ENCODE assay signal across 8 mouse cellular contexts in genomic region chr11:69111051-69111810, GRCm38 (mm10). TPM values are rescaled to one million over a fixed set of nuclear protein-coding genes. Genes with fewer than 3 reads are reported as not detected.
DNase-seq lines count a peak whose midpoint lies in the region; ATAC-seq and TF ChIP-seq lines count a peak whose summit lies in the region.

No protein-coding gene starts in this region.

- DNase-seq in lung, adult 18-20 months: no peak
- DNase-seq in forebrain, embryonic 10.5 days (ENCODE audit: extremely low spot score, low spot score): no peak
- no peak for DNase-seq in limb, embryonic 14.5 days (ENCODE audit: low spot score)
- no peak for DNase-seq in adrenal gland, adult 18-20 months (ENCODE audit: low spot score in 2 of 2)
- DNase-seq in right cerebral cortex, postnatal 10 days (ENCODE audit: low spot score in 2 of 2): no peak
- no peak for DNase-seq in layer of hippocampus, adult 9-10 months (ENCODE audit: low spot score)

- WGBS in lung, embryonic 15.5 days: 5% methylated on average over 21 of the region's 21 CpGs
- WGBS in forebrain, embryonic 10.5 days: 5% methylated on average over 21 of the region's 21 CpGs
- 6% methylated on average over 21 of the region's 21 CpGs for WGBS in limb, embryonic 14.5 days
- WGBS in stomach, embryonic 14.5 days: 6% methylated on average over 21 of the region's 21 CpGs

- peaks cover 34% of the 10 kb centered on the region for H3K36me3 ChIP-seq in lung, embryonic 15.5 days
- H3K36me3 ChIP-seq in forebrain, embryonic 10.5 days (replicated peaks): peaks cover 34% of the 10 kb centered on the region
- H3K36me3 ChIP-seq in limb, embryonic 14.5 days (ENCODE audit: control insufficient read depth, insufficient read depth, low read length): peaks cover 34% of the 10 kb centered on the region
- H3K36me3 ChIP-seq in stomach, embryonic 14.5 days (ENCODE audit: control insufficient read depth, insufficient read depth, low read length): peaks cover 26% of the 10 kb centered on the region

- no peak for ATAC-seq in lung, embryonic 15.5 days (ENCODE audit: borderline replicate concordance, extremely low read depth, low FRiP score, low TSS enrichment)
- ATAC-seq in limb, embryonic 14.5 days (ENCODE audit: low FRiP score, low read depth): peak; percentile 36
- no peak for ATAC-seq in stomach, embryonic 14.5 days (ENCODE audit: insufficient number of reproducible peaks, insufficient read depth, low FRiP score, low read depth)

- no peaks in the 10 kb centered on the region for H3K27me3 ChIP-seq in lung, embryonic 15.5 days
- H3K27me3 ChIP-seq in forebrain, embryonic 10.5 days (ENCODE audit: poor library complexity, severe bottlenecking): peaks cover 49% of the 10 kb centered on the region
- H3K27me3 ChIP-seq in limb, embryonic 14.5 days (ENCODE audit: control insufficient read depth, insufficient read depth, low read length): no peaks in the 10 kb centered on the region
- H3K27me3 ChIP-seq in stomach, embryonic 14.5 days (ENCODE audit: control insufficient read depth, insufficient read depth, low read length): no peaks in the 10 kb centered on the region

- peak overlapping the region; percentile 57 for H3K4me2 ChIP-seq in lung, embryonic 15.5 days
- H3K4me2 ChIP-seq in limb, embryonic 14.5 days (replicated peaks; ENCODE audit: low read depth, low read length, severe bottlenecking): peak overlapping the region; percentile 58
- peak overlapping the region; percentile 60 for H3K4me2 ChIP-seq in stomach, embryonic 14.5 days (replicated peaks; ENCODE audit: low read depth, low read length)

- H3K27ac ChIP-seq in lung, embryonic 15.5 days: peak overlapping the region; percentile 46; the same call in 1 of the 2 replicates
- H3K27ac ChIP-seq in forebrain, embryonic 10.5 days: peak overlapping the region; percentile 72
- no peak overlapping the region for H3K27ac ChIP-seq in limb, embryonic 14.5 days (replicated peaks; ENCODE audit: low read depth, low read length)
- no peak overlapping the region; the same call in 1 of the 2 replicates for H3K27ac ChIP-seq in stomach, embryonic 14.5 days (ENCODE audit: low read length)

- H3K9ac ChIP-seq in lung, embryonic 15.5 days: peak overlapping the region; percentile 40
- peak overlapping the region; percentile 37 for H3K9ac ChIP-seq in limb, embryonic 14.5 days (ENCODE audit: low read depth, low read length, severe bottlenecking)
- peak overlapping the region; percentile 25; the same call in 1 of the 2 replicates for H3K9ac ChIP-seq in stomach, embryonic 14.5 days (replicated peaks; ENCODE audit: low read depth, low read length)

- H3K4me3 ChIP-seq in lung, embryonic 15.5 days: peak overlapping the region; percentile 51
- peak overlapping the region; percentile 62 for H3K4me3 ChIP-seq in forebrain, embryonic 10.5 days
- H3K4me3 ChIP-seq in limb, embryonic 14.5 days (replicated peaks; ENCODE audit: low read length): peak overlapping the region; percentile 46
- peak overlapping the region; percentile 48 for H3K4me3 ChIP-seq in stomach, embryonic 14.5 days (ENCODE audit: low read depth, low read length)

- no peaks in the 10 kb centered on the region for H3K9me3 ChIP-seq in lung, embryonic 15.5 days
- no peaks in the 10 kb centered on the region for H3K9me3 ChIP-seq in forebrain, embryonic 10.5 days
- H3K9me3 ChIP-seq in limb, embryonic 14.5 days (ENCODE audit: control insufficient read depth, low read length): no peaks in the 10 kb centered on the region
- no peaks in the 10 kb centered on the region for H3K9me3 ChIP-seq in stomach, embryonic 14.5 days (ENCODE audit: control insufficient read depth, low read depth, low read length)

- H3K4me1 ChIP-seq in lung, embryonic 15.5 days: peaks cover 19% of the 10 kb centered on the region
- peaks cover 28% of the 10 kb centered on the region for H3K4me1 ChIP-seq in forebrain, embryonic 10.5 days
- peaks cover 8% of the 10 kb centered on the region; the same call in 1 of the 2 replicates for H3K4me1 ChIP-seq in limb, embryonic 14.5 days (ENCODE audit: control insufficient read depth, insufficient read depth, low read length)
- H3K4me1 ChIP-seq in stomach, embryonic 14.5 days (ENCODE audit: control insufficient read depth, insufficient read depth, low read length): no peaks in the 10 kb centered on the region

- TF ChIP-seq POLR2A in limb, embryonic 14.5 days (IDR thresholded peaks at IDR 0.05; ENCODE audit: borderline replicate concordance, extremely low read depth, insufficient read depth, insufficient read length): no peak

RNA-seq across cellular contexts. Expression of gene Hes7, which starts 9.0 kb away (rescaled TPM):
- 0.52 and 0.60 TPM in 2 replicates for polyA plus RNA-seq in lung, embryonic 15.5 days (2015; fragmentation: Nextera tagmentation; extraction: Ambion mirVana)
- 0.16 and 0.17 TPM in 2 replicates for polyA plus RNA-seq in forebrain, embryonic 10.5 days (2016; fragmentation: Nextera tagmentation; extraction: Ambion mirVana)
- 1.1 and 1.4 TPM in 2 replicates for polyA plus RNA-seq in limb, embryonic 14.5 days (2012; rRNA removed)
- 0.30 and 0.77 TPM in 2 replicates for polyA plus RNA-seq in limb, embryonic 14.5 days (2014; fragmentation: Nextera tagmentation; extraction: Ambion mirVana)
- polyA plus RNA-seq in stomach, embryonic 14.5 days (2014; fragmentation: Nextera tagmentation; extraction: Ambion mirVana): 0.39 and 0.54 TPM in 2 replicates
- total RNA-seq in adrenal gland, adult 18-20 months (2021): under 1 TPM in 1 of 2 experiments, not detected in 1; 0.26 TPM

RNA-seq across cellular contexts. Expression of gene 9130213A22Rik, which starts 11.2 kb away (rescaled TPM):
- polyA plus RNA-seq in lung, embryonic 15.5 days (2015; fragmentation: Nextera tagmentation; extraction: Ambion mirVana): 0.36 and 0.57 TPM in 2 replicates
- polyA plus RNA-seq in forebrain, embryonic 10.5 days (2016; fragmentation: Nextera tagmentation; extraction: Ambion mirVana): 0.11 and 0.16 TPM in 2 replicates
- 1.1 and 1.4 TPM in 2 replicates for polyA plus RNA-seq in limb, embryonic 14.5 days (2012; rRNA removed)
- polyA plus RNA-seq in limb, embryonic 14.5 days (2014; fragmentation: Nextera tagmentation; extraction: Ambion mirVana): 0.41 and 0.77 TPM in 2 replicates
- 0.29 and 0.36 TPM in 2 replicates for polyA plus RNA-seq in stomach, embryonic 14.5 days (2014; fragmentation: Nextera tagmentation; extraction: Ambion mirVana)
- total RNA-seq in adrenal gland, adult 18-20 months (2021): under 1 TPM; 0.43 to 0.61 TPM

RNA-seq across cellular contexts. Expression of gene Aloxe3, which starts 14.5 kb away (rescaled TPM):
- polyA plus RNA-seq in lung, embryonic 15.5 days (2015; fragmentation: Nextera tagmentation; extraction: Ambion mirVana): 0.16 and 0.53 TPM in 2 replicates
- 0.26 and 0.28 TPM in 2 replicates for polyA plus RNA-seq in forebrain, embryonic 10.5 days (2016; fragmentation: Nextera tagmentation; extraction: Ambion mirVana)
- 1.6 TPM in 2 replicates for polyA plus RNA-seq in limb, embryonic 14.5 days (2012; rRNA removed)
- 1.6 and 2.2 TPM in 2 replicates for polyA plus RNA-seq in limb, embryonic 14.5 days (2014; fragmentation: Nextera tagmentation; extraction: Ambion mirVana)
- polyA plus RNA-seq in stomach, embryonic 14.5 days (2014; fragmentation: Nextera tagmentation; extraction: Ambion mirVana): 0.29 and 0.49 TPM in 2 replicates
- 1 to 10 TPM; 1.1 to 1.6 TPM for total RNA-seq in adrenal gland, adult 18-20 months (2021)

RNA-seq across cellular contexts. Expression of gene Per1, which starts 16.2 kb away (rescaled TPM):
- 21.7 and 24.0 TPM in 2 replicates for polyA plus RNA-seq in lung, embryonic 15.5 days (2015; fragmentation: Nextera tagmentation; extraction: Ambion mirVana)
- polyA plus RNA-seq in forebrain, embryonic 10.5 days (2016; fragmentation: Nextera tagmentation; extraction: Ambion mirVana): 7.3 and 9.0 TPM in 2 replicates
- 19.3 and 25.4 TPM in 2 replicates for polyA plus RNA-seq in limb, embryonic 14.5 days (2012; rRNA removed)
- polyA plus RNA-seq in limb, embryonic 14.5 days (2014; fragmentation: Nextera tagmentation; extraction: Ambion mirVana): 16.0 and 22.5 TPM in 2 replicates
- polyA plus RNA-seq in stomach, embryonic 14.5 days (2014; fragmentation: Nextera tagmentation; extraction: Ambion mirVana): 10.5 and 15.1 TPM in 2 replicates
- 10 to 100 TPM; 66.6 to 77.7 TPM for total RNA-seq in adrenal gland, adult 18-20 months (2021)

RNA-seq across cellular contexts. Expression of gene Vamp2, which starts 22.9 kb away (rescaled TPM):
- 61.6 and 66.6 TPM in 2 replicates for polyA plus RNA-seq in lung, embryonic 15.5 days (2015; fragmentation: Nextera tagmentation; extraction: Ambion mirVana)
- 51.3 and 57.6 TPM in 2 replicates for polyA plus RNA-seq in forebrain, embryonic 10.5 days (2016; fragmentation: Nextera tagmentation; extraction: Ambion mirVana)
- polyA plus RNA-seq in limb, embryonic 14.5 days (2012; rRNA removed): 199 and 224 TPM in 2 replicates
- 89.8 and 98.1 TPM in 2 replicates for polyA plus RNA-seq in limb, embryonic 14.5 days (2014; fragmentation: Nextera tagmentation; extraction: Ambion mirVana)
- polyA plus RNA-seq in stomach, embryonic 14.5 days (2014; fragmentation: Nextera tagmentation; extraction: Ambion mirVana): 104 and 107 TPM in 2 replicates
- 100 to 1,000 TPM; 106 to 137 TPM for total RNA-seq in adrenal gland, adult 18-20 months (2021)

Comparison
In these comparisons a context has a peak if more than half of its experiments do, and no peak if none do; other contexts are left out.
1. H3K27ac ChIP-seq: peak in lung, embryonic 15.5 days (single experiment) and forebrain, embryonic 10.5 days (single experiment); none in limb, embryonic 14.5 days (single experiment) and stomach, embryonic 14.5 days (single experiment).
2. Peak in every context shown above with its lines, with median percentiles within 50 percentile points of each other: H3K4me2 ChIP-seq, H3K4me3 ChIP-seq and H3K9ac ChIP-seq.